Mouse (Mus musculus) urinary bladder, adult 18-20 months (tissue): ENCODE measurements around the gene Lcmt1.

Experiments
- DNase-seq, 2 experiments: peaks; one replicate each; pipeline ENCODE4 v3.0.0; 2022; ENCODE audit warnings: low spot score in 2 of 2, mixed read lengths in 2 of 2

The Lcmt1 gene

GRCm38 (mm10) chr7:123398828-123399227, 29.2 kb downstream of the Lcmt1 start:
- no peak for DNase-seq

GRCm38 (mm10) chr7:123399286-123399685, 29.7 kb downstream of the Lcmt1 start:
- DNase-seq = no peak

GRCm38 (mm10) chr7:123401121-123401520, 31.5 kb downstream of the Lcmt1 start:
- DNase-seq = no peak

DNA sequence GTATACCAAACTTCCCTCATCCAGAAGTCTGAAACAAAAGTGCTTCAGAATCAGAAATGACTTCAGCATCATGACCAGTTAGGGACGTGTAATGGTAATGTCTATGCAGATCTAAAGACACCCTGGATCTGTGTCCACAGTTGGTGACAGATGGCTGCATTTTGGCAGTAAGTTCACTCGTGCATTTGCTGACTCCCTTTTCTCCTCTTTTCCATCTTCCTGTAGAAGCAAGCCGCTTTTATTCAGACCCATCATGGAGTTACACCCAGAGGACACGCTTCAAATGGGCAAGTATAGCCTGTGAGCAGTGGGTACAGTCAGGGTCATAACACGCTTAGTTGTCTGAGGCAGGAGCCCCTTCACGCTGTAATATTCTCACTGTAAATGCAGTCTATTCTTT, 34.6 kb downstream of the Lcmt1 start:
- no peak for DNase-seq

DNA sequence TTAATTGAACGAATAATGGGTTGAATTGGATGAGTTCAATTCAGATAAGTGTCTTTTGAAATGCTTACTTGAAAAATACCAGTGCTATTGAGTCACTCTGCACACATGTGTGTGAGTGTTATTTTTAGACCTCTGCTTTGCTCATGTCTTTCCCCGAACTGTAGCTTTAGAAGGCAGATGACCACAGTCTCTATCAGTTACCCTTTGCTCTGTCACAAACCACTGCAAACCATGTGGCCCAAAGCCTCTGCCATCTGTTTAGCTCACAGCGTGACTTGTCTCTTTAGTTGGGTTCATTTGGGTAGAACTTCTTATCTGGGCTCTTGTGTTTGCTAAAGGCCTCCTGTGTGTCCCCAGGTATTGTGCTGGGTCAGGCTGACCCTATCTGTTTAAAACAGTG, 36.0 kb downstream of the Lcmt1 start:
- no peak for DNase-seq

GRCm38 (mm10) chr7:123406988-123407387, 37.4 kb downstream of the Lcmt1 start:
- DNase-seq = no peak

DNA sequence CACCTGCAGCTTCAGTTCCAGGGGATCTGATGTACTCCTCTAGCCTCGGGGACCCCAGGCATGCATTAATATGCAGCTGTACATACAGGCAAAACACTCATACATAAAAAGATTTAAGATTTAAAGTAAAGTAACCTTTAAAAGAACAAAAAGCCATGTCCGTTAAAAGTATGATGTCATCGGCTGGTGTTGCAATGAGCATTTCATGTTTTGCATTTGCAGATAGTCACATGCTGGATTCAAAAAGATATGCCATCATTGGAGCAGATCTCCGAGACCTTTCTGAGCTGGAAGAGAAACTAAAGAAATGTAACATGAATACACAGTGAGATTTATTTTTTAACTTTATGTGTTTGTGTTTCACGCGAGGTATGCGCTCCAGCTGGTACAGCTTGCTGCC, 40.9 kb downstream of the Lcmt1 start:
- no peak for DNase-seq

- peak in 1 of 2 experiments; percentile 27 for DNase-seq
These were observed 41.5 kb downstream of the Lcmt1 start for GRCm38 (mm10) chr7:123411109-123411508.

GRCm38 (mm10) chr7:123412143-123412542, 42.6 kb downstream of the Lcmt1 start:
- DNase-seq = no peak

DNA sequence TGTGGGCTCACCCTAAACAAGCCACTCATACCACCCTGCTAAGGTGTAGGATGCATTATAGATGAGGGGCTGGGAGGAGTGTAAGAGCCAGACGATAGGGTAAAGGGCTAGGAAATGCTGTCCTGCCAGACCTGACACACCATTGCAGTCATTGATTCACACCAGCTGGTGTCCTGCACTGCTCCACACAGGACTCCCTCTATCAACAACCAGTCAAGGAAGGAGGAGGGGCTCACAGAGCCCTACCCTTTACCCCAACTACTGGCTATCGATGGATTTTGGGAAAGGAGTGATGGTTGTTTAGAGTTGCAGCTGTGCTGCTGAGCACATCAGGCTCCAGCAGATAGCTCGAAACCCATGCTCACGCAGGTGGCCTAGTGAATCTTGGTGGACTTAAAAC, 47.2 kb downstream of the Lcmt1 start:
- DNase-seq = no peak

GRCm38 (mm10) chr7:123417661-123418060, 48.1 kb downstream of the Lcmt1 start:
- no peak for DNase-seq

- DNase-seq = no peak
These were observed 50.4 kb downstream of the Lcmt1 start for GRCm38 (mm10) chr7:123419984-123420383.

- DNase-seq = peak in 1 of 2 experiments; percentile 14
These were observed 52.4 kb downstream of the Lcmt1 start for GRCm38 (mm10) chr7:123421958-123422357.

DNA sequence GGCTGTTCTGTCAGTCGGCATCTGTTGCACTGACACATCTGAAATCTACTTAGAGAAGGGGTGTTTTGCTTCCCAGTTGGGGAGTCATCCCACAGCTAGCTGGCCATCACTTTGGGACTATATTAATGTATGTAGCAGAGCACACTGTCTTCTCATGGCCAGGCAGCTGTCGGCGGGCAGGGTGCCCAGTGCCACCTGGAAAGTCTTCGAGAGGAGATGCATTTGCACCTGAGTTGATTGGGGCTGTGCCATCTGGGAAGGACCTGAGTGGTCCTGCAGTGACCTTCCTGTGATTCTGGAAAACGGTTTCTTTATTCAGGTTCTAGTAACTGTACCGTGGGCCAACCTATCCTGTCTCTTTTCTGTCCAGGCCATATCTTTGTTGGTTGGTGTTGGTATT, 54.7 kb downstream of the Lcmt1 start:
- no peak for DNase-seq

GRCm38 (mm10) chr7:123425134-123425757, 55.7 kb downstream of the Lcmt1 start:
- no peak for DNase-seq

- DNase-seq = peak in 1 of 2 experiments; percentile 50
These were observed 60.2 kb downstream of the Lcmt1 start for GRCm38 (mm10) chr7:123429624-123430410.

GRCm38 (mm10) chr7:123430411-123430705, 60.8 kb downstream of the Lcmt1 start:
- no peak for DNase-seq

GRCm38 (mm10) chr7:123431206-123431605, 61.6 kb downstream of the Lcmt1 start:
- no peak for DNase-seq

GRCm38 (mm10) chr7:123442079-123442478, 72.5 kb downstream of the Lcmt1 start:
- no peak for DNase-seq

DNA sequence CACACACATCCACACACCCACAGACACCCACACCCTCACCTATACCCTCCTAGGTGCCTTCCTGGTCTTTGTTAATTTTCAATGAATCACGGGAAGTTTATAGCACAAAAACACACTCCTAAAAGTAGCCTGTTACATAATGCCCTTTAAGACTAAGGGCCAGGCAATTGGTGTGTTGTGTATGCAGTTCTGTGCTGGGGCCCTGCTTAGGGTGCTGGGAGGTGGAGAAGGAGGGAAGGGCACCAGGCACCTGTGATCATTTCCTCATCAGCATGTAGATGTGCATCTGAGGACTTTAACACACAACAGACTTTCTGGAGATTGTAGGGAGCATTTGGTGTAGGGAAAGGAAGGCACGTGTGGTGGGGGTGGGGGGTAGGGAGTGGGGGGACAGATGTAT, 79.2 kb downstream of the Lcmt1 start:
- DNase-seq = no peak

DNA sequence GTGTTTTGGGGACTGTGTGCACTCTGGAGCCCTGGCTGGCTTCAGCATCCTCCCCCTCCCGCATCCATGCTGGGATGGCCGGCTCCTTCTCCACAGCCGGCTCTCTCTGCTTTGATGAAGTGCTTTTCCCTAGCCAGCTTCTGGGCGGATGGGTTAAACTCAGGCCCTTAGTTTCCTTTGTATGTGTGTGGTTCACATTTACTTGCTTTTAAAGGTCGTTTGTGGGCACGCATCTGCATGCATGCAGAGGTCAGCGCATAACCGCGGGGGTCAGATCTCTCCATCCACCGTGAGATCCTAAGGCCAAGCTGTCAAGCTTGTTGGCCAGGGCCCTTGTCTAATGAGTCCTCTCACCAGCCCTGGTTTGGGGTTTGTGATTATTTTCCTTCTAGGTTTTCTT, 80.1 kb downstream of the Lcmt1 start:
- no peak for DNase-seq

- DNase-seq = no peak
These were observed 80.9 kb downstream of the Lcmt1 start for GRCm38 (mm10) chr7:123450515-123450914.

- no peak for DNase-seq
These were observed 83.0 kb downstream of the Lcmt1 start for GRCm38 (mm10) chr7:123452551-123452950.

DNA sequence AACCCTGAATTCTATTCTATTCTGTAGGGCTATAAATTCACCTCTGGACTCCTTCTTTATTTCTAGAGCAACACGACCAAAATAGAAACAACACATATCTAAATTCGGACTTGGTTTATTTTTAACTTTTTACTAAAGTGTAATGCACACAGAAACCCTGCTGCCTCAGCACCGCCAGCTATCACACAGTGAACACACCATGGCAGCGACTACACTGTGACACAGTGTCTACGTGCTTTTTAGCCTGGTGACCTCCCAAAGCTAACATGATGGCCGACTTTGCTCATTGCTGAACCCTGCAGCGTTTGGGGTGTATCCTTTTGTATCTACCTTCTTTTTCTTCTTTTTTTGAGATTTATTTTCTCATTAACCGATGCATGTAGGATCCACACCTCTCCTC, 83.5 kb downstream of the Lcmt1 start:
- DNase-seq = no peak
